Mouse (Mus musculus): ENCODE measurements around the gene Atp5mpl. TPM values are rescaled to one million over a fixed set of nuclear protein-coding genes. Genes with fewer than 3 reads are reported as not detected.

The Atp5mpl gene
- polyA plus RNA-seq (2015; fragmentation: Nextera tagmentation; extraction: Ambion mirVana), result 1,449 and 1,610 TPM in 2 replicates

DNA sequence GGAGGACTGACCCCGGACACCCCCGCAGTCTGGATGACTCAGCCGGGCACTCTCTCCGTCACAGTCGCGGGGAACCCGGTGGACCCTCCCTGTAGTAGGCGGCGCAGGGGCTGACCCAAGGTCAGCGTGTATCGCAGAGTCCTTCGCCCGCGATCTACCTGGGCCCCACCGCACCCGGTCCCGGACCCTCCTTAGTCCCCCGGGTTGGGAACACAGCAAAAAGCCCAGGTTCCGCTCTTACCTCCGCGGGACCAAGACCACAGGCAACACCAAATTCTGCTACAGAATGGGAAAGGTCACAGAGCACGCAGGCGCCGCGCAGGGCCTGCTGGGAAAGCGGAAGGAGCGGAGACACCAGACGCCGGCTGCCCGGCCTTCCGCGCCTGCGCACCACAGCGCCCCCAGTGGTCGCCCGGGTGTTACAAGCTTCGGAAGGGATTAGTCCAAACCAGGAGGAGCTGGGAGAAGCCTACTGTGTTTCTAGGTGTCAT, at the start of gene Atp5mpl:
Gene Atp5mpl, minus strand, starts transcription at position 295 of the 491 bp plus-strand sequence.
- Histone ChIP-seq H3K9ac (ENCODE audit: low read length) (peak within 1 kb of the TSS; percentile 97), H3K4me2 (ENCODE audit: low read depth, low read length) (peak within 1 kb of the TSS; percentile 86), H3K27me3 (ENCODE audit: control insufficient read depth, insufficient read depth, low read length) (no peaks in the 10 kb centered on the region), H3K27ac (ENCODE audit: low read length) (peak within 1 kb of the TSS; percentile 91), H3K4me3 (ENCODE audit: low read length) (peak within 1 kb of the TSS; percentile 92), H3K9me3 (replicated peaks; ENCODE audit: control insufficient read depth, low read length) (no peaks in the 10 kb centered on the region), H3K4me1 (ENCODE audit: control insufficient read depth, insufficient read depth, low read length) (peaks cover 16% of the 10 kb centered on the region), H3K36me3 (ENCODE audit: control insufficient read depth, insufficient read depth) (peaks cover 10% of the 10 kb centered on the region)
- ATAC-seq (replicated peaks; ENCODE audit: extremely low read depth, insufficient read depth, low FRiP score), result peak; percentile 87
- under 1% methylated on average over 37 of the region's 37 CpGs for WGBS

DNA sequence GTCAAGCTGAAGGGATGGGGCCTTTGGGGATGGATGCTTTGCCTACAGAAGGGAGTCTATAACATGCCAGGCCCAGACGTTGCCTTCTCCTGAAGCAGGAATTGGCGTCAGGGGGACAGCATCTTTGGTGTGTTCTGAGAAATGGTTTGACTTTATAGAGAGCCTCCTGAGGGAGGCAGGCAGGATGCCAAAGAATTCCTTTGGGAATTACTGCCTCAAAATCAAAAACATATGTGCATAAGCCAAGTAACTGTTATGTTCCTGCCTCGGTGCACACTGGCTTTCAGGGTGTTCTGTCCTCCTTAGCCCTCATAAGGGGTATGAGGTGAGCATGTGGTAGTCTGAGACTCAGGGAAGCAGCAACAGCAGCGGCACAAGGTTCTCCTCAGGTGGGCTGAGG, 49.6 kb upstream of the Atp5mpl start:
- 72% methylated on average over 4 of the region's 4 CpGs for WGBS
- Histone ChIP-seq H3K9ac (ENCODE audit: low read length) (no peak overlapping the region), H3K4me2 (ENCODE audit: low read depth, low read length) (no peak overlapping the region), H3K27me3 (ENCODE audit: control insufficient read depth, insufficient read depth, low read length) (no peaks in the 10 kb centered on the region), H3K9me3 (replicated peaks; ENCODE audit: control insufficient read depth, low read length) (peaks cover 7% of the 10 kb centered on the region), H3K4me1 (ENCODE audit: control insufficient read depth, insufficient read depth, low read length) (no peaks in the 10 kb centered on the region), H3K36me3 (ENCODE audit: control insufficient read depth, insufficient read depth) (no peaks in the 10 kb centered on the region), H3K27ac (ENCODE audit: low read length) (no peak overlapping the region), H3K4me3 (ENCODE audit: low read length) (no peak overlapping the region)
- ATAC-seq (replicated peaks; ENCODE audit: extremely low read depth, insufficient read depth, low FRiP score), result no peak

DNA sequence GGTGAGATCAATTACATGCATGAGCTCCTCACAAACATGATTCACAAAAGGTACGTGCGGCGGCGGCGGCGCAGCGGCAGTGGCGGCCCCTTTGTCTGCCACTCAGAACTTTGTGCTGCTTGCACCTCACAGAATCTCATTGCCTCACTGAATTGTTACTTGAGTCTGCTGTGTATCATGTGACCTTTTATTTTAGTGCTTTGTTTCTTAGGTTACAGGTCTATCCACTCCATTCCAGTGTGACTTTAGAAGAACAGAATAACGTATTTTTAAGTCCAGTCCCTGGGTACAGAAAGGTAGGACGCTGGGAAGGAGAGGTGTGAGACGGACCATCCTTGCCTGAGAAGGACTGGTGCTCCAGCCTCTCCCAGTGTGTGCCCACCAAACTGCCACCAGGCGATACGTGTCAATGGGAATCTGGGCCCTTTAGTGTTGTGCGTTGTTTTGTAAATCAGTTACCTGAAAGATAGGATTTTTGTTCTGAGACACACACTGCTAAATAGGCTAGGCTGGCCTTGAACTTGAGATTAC, 46.6 kb upstream of the Atp5mpl start:
- H3K27ac ChIP-seq (ENCODE audit: low read length), result no peak overlapping the region
- H3K27me3 ChIP-seq (ENCODE audit: control insufficient read depth, insufficient read depth, low read length), result no peaks in the 10 kb centered on the region
- H3K4me1 ChIP-seq (ENCODE audit: control insufficient read depth, insufficient read depth, low read length), result no peaks in the 10 kb centered on the region
- H3K36me3 ChIP-seq (ENCODE audit: control insufficient read depth, insufficient read depth), result no peaks in the 10 kb centered on the region
- ATAC-seq (replicated peaks; ENCODE audit: extremely low read depth, insufficient read depth, low FRiP score), result no peak
- peak overlapping the region; percentile 13; the same call in 1 of the 2 replicates for H3K4me2 ChIP-seq (ENCODE audit: low read depth, low read length)
- H3K9ac ChIP-seq (ENCODE audit: low read length), result no peak overlapping the region
- no peaks in the 10 kb centered on the region for H3K9me3 ChIP-seq (replicated peaks; ENCODE audit: control insufficient read depth, low read length)
- H3K4me3 ChIP-seq (ENCODE audit: low read length), result no peak overlapping the region
- WGBS, result 47% methylated on average over 14 of the region's 14 CpGs

DNA sequence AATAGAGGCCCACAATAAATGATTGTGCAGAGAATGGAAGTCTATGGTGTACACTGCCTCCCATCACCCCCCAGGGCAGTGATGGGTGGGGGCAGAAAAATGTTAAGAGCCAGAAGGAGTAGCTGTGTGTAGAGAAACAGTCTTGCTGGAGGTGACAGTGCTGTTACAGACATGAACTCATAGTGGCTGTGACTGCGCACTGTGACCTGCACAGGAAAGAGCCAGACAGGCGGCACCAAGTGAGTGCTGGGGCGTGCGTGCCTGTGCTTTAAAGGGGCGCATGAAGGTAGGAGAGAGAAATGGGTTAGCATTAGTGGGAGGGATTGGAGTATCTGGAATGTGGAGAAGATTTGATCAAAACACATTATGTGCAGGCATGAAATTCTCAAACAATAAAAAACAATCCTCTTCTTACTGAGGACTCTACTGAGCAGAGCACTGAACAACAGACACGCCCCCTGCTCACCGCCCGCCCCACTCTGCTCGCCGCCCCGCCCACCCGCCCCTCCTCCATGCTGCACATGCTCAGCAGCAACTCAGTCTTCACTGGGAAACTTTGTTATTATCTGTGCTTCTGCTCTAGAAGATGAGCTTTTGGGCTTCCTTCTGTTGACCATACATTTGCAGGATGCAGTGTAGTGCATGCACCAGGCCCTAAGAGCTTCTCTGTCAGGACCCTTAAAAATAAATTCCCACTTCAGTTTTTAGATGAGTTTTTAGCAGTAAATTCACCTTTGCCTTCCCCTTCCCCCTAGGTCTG, 45.9 kb upstream of the Atp5mpl start:
- Histone ChIP-seq H3K9ac (ENCODE audit: low read length) (no peak overlapping the region), H3K4me2 (ENCODE audit: low read depth, low read length) (peak overlapping the region; percentile 13; the same call in 1 of the 2 replicates), H3K36me3 (ENCODE audit: control insufficient read depth, insufficient read depth) (no peaks in the 10 kb centered on the region), H3K4me3 (ENCODE audit: low read length) (no peak overlapping the region), H3K9me3 (replicated peaks; ENCODE audit: control insufficient read depth, low read length) (no peaks in the 10 kb centered on the region), H3K27me3 (ENCODE audit: control insufficient read depth, insufficient read depth, low read length) (no peaks in the 10 kb centered on the region), H3K27ac (ENCODE audit: low read length) (no peak overlapping the region), H3K4me1 (ENCODE audit: control insufficient read depth, insufficient read depth, low read length) (no peaks in the 10 kb centered on the region)
- WGBS, result 51% methylated on average over 12 of the region's 12 CpGs
- no peak for ATAC-seq (replicated peaks; ENCODE audit: extremely low read depth, insufficient read depth, low FRiP score)

DNA sequence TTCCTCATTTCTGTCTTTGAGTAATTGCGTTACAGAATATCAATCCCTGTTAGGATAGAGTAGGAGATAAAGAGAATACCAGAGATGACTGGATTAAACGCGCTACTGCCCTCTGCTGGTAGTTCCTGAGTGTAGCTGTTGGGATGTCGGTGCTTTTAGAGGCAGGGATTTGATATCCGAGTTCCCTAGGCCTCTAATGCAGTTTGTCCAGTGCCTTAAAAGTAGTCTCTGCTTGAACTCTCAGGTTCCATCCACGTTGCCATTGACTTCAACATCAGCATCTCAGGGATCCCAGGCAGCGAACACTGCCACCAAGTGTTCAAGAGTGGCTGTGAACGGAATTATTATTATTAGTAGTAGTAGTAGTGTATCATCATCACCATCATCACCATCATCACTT, 34.4 kb upstream of the Atp5mpl start:
- Histone ChIP-seq H3K9me3 (replicated peaks; ENCODE audit: control insufficient read depth, low read length) (no peaks in the 10 kb centered on the region), H3K4me3 (ENCODE audit: low read length) (no peak overlapping the region), H3K9ac (ENCODE audit: low read length) (no peak overlapping the region), H3K4me1 (ENCODE audit: control insufficient read depth, insufficient read depth, low read length) (no peaks in the 10 kb centered on the region), H3K4me2 (ENCODE audit: low read depth, low read length) (no peak overlapping the region), H3K27ac (ENCODE audit: low read length) (no peak overlapping the region), H3K36me3 (ENCODE audit: control insufficient read depth, insufficient read depth) (no peaks in the 10 kb centered on the region), H3K27me3 (ENCODE audit: control insufficient read depth, insufficient read depth, low read length) (no peaks in the 10 kb centered on the region)
- WGBS, result 19% methylated on average over 8 of the region's 8 CpGs
- ATAC-seq (replicated peaks; ENCODE audit: extremely low read depth, insufficient read depth, low FRiP score), result no peak

DNA sequence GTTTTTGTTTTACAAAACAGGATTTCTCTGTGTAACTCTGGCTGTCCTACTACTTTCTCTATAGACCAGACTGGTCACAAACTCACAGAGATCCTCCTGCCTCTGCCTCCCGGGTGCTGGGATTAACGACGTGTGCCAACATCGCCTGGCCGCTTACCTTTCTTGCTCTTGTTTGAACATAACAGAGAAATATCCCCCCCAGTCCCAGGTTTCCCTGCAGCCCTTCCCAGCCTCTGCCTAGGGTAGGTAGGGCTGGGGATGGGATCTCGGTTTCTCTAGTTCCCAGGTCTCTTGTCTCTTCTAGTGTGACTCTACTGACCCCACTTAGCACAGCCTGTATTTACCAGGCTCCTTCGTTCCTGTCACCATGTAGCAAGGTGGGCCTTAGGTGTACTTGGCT, 33.0 kb upstream of the Atp5mpl start:
- H3K27ac ChIP-seq (ENCODE audit: low read length), result no peak overlapping the region
- H3K9me3 ChIP-seq (replicated peaks; ENCODE audit: control insufficient read depth, low read length), result no peaks in the 10 kb centered on the region
- no peak overlapping the region for H3K9ac ChIP-seq (ENCODE audit: low read length)
- H3K27me3 ChIP-seq (ENCODE audit: control insufficient read depth, insufficient read depth, low read length), result no peaks in the 10 kb centered on the region
- 91% methylated on average over 7 of the region's 7 CpGs for WGBS
- no peak for ATAC-seq (replicated peaks; ENCODE audit: extremely low read depth, insufficient read depth, low FRiP score)
- no peaks in the 10 kb centered on the region for H3K36me3 ChIP-seq (ENCODE audit: control insufficient read depth, insufficient read depth)
- no peak overlapping the region for H3K4me3 ChIP-seq (ENCODE audit: low read length)
- no peak overlapping the region for H3K4me2 ChIP-seq (ENCODE audit: low read depth, low read length)
- no peaks in the 10 kb centered on the region for H3K4me1 ChIP-seq (ENCODE audit: control insufficient read depth, insufficient read depth, low read length)

DNA sequence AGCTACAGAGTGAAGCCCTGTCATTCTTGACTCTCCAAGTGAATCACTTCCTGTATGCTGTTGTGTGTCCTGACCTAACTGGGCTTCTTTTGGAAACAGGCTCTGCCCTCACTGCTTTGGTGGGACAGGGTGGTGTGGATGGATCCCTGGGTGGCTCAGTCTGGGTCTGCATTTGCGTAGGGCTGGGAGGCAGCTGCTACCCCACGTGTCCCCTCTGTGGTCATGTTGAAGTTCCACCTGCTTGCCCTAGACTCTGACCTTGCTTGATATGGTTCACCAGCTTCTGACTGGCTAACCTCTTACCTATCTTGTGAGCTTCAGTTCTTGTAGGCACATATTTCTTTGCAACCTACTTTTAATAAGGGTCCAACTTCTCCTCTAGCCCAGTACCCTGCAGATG, 28.4 kb upstream of the Atp5mpl start:
- H3K9me3 ChIP-seq (replicated peaks; ENCODE audit: control insufficient read depth, low read length), result no peaks in the 10 kb centered on the region
- no peak for ATAC-seq (replicated peaks; ENCODE audit: extremely low read depth, insufficient read depth, low FRiP score)
- no peak overlapping the region for H3K27ac ChIP-seq (ENCODE audit: low read length)
- no peaks in the 10 kb centered on the region for H3K27me3 ChIP-seq (ENCODE audit: control insufficient read depth, insufficient read depth, low read length)
- WGBS, result 88% methylated on average over 2 of the region's 2 CpGs
- no peak overlapping the region for H3K4me3 ChIP-seq (ENCODE audit: low read length)
- no peak overlapping the region for H3K9ac ChIP-seq (ENCODE audit: low read length)
- H3K36me3 ChIP-seq (ENCODE audit: control insufficient read depth, insufficient read depth), result no peaks in the 10 kb centered on the region
- H3K4me1 ChIP-seq (ENCODE audit: control insufficient read depth, insufficient read depth, low read length), result no peaks in the 10 kb centered on the region
- no peak overlapping the region for H3K4me2 ChIP-seq (ENCODE audit: low read depth, low read length)

DNA sequence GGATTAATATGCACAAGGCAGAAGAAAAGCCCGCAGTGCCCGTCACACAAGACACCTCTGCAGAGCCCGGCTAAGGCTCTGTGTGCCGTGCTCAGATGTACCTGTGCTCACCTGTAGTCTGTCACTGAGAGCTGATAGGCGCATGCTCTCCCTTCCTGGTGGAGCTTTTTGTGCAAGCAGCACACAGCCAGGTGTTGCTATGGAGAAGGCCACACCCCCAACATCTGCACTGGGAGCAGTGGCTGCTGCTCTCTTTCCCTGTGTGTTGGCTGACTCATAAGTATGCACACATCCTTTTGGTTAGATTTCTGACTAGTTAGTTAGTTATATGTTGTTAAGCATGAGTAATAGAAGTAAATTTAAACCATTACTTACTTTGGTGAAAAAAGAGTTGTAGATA, 25.8 kb upstream of the Atp5mpl start:
- H3K36me3 ChIP-seq (ENCODE audit: control insufficient read depth, insufficient read depth), result no peaks in the 10 kb centered on the region
- H3K4me1 ChIP-seq (ENCODE audit: control insufficient read depth, insufficient read depth, low read length), result no peaks in the 10 kb centered on the region
- H3K27ac ChIP-seq (ENCODE audit: low read length), result no peak overlapping the region
- 82% methylated on average over 5 of the region's 5 CpGs for WGBS
- no peaks in the 10 kb centered on the region for H3K9me3 ChIP-seq (replicated peaks; ENCODE audit: control insufficient read depth, low read length)
- no peaks in the 10 kb centered on the region for H3K27me3 ChIP-seq (ENCODE audit: control insufficient read depth, insufficient read depth, low read length)
- no peak overlapping the region for H3K9ac ChIP-seq (ENCODE audit: low read length)
- no peak for ATAC-seq (replicated peaks; ENCODE audit: extremely low read depth, insufficient read depth, low FRiP score)
- no peak overlapping the region for H3K4me3 ChIP-seq (ENCODE audit: low read length)
- H3K4me2 ChIP-seq (ENCODE audit: low read depth, low read length), result no peak overlapping the region

DNA sequence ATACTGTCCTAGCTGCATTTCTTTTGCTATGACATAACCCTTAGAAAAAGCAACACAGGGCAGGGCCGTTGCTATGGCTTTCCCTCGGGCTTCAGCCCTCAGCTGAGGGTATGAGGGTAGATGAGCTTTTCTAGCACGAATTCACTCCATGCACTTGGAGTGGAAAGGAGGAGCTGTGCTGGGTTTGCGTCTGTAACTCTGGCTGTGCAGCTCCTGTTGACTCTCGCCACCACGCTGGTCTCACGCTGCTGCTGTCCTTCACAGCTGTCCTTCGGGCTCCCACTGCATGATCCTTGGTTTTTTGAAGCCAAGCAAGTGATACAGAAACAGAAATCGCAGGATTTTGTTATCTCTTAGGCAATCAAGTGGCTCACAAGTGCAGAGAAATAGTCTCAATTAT, 20.0 kb upstream of the Atp5mpl start:
- no peaks in the 10 kb centered on the region for H3K36me3 ChIP-seq (ENCODE audit: control insufficient read depth, insufficient read depth)
- no peak overlapping the region for H3K4me2 ChIP-seq (ENCODE audit: low read depth, low read length)
- no peaks in the 10 kb centered on the region for H3K27me3 ChIP-seq (ENCODE audit: control insufficient read depth, insufficient read depth, low read length)
- no peaks in the 10 kb centered on the region for H3K9me3 ChIP-seq (replicated peaks; ENCODE audit: control insufficient read depth, low read length)
- no peak overlapping the region for H3K9ac ChIP-seq (ENCODE audit: low read length)
- no peak for ATAC-seq (replicated peaks; ENCODE audit: extremely low read depth, insufficient read depth, low FRiP score)
- H3K4me3 ChIP-seq (ENCODE audit: low read length), result no peak overlapping the region
- no peaks in the 10 kb centered on the region for H3K4me1 ChIP-seq (ENCODE audit: control insufficient read depth, insufficient read depth, low read length)
- 31% methylated on average over 9 of the region's 9 CpGs for WGBS
- no peak overlapping the region for H3K27ac ChIP-seq (ENCODE audit: low read length)
